Mouse (Mus musculus) megakaryocyte-erythroid progenitor cell, adult 5-6 weeks (primary cell): ENCODE results near the gene Knop1. TPM values are rescaled to one million over a fixed set of nuclear protein-coding genes. Genes with fewer than 3 reads are reported as not detected.

Source experiments
- ATAC-seq: replicated peaks from 2 replicates; pipeline ENCODE4 v1.8.0; 2016; ENCODE audit warnings: mild to moderate bottlenecking, inconsistent platforms; ENCODE audit not compliant: severe bottlenecking, poor library complexity, low FRiP score, low TSS enrichment
- total RNA-seq, 2 experiments: library from RNA; stranded (forward) in 1 of 2; stranded (reverse) in 1 of 2; fragments of 200-1000, 215-1000 nt in 1 of 2; fragments of >200 nt in 1 of 2; fragmentation: Nextera tagmentation in 1 of 2; gene quantifications; 2 replicates each; pipeline ENCODE4 v1.2.3; 2014 to 2017

Knop1 gene
- total RNA-seq, 2 experiments from 2014 or later = 37.7 to 58.4 TPM

DNA sequence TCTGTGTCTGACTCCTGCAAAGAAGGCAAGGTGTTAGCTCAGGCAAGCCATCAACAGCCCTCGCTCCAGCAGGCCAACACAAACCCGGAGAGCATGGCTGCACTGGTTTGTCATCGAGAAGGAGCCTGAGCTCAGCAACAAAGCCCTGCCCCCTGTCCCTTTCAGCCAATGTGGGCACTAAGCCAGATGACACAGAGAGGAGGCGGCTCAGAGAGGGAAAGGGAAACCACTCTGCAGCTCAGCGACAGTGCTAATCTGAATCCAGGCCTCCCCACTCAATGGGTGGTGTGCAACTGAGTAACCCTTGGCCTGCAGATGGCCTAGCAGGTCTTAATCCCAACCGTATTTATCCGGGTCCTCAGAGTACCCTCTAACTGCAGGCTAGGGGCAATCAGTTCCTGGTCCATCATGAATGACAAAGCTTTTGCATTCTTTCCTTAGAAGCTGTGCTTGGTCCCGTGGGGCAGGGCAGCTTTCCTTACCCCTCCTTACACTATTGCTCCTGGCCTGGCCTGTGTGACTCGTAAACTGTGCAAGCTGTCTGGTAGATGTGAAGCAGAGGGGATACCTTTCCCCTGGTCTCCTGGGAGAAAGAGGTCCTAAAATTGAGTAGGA, 5.3 kb downstream of the Knop1 start:
- ATAC-seq = peak; percentile 48

DNA sequence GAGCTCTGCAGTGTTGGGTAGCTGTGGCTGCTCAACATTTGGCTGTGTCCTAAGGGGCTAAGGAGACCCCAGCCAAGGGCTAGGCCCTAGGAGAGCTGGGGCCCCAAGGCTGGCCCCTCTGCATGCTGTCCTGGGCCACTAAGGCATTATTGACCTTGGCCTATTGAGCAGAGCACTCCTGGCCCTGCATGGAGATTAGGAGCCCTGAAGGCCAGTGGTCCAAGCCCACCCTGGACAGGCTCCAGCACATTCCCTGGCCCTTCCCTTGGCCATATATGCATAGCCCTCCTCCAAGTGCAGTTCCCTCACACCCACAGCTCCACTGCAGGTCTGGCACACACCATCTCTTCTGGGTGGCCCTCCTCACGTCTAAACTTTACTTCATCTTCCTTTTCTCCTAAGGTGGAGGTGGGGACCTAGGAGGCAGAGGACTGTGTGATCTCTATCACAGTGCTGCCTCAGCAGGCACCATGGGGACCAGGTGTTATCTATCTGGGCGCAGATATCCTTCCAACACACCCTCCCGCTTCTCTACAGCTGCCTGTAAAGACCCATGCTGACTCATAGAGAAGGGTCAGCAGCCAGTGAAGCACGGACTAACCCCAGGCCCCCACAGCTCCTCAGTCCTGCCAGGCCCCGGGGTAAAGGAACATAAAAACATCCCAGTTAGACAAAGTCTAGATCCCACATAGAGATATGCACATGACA, 6.4 kb downstream of the Knop1 start:
- peak; percentile 19 for ATAC-seq

DNA sequence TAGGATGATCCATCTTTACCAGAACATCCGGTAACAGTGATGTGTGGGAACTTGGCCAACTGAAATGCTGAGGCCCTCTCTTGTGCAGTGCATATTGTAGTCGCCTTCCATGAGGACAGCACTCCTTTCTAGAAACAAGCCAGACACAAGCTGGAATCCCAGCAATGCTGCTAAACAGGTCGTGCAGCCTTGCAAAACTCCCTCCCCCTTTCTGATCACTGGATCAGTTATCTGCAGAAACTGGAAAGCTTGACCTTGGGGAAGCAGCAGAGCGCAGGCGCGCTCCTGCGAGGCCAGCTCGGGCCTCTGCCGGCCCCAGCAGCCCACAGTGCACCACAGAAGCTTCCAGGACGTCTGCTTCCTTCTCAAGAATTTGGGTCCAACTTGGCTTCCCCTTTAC, 7.3 kb downstream of the Knop1 start:
- no peak for ATAC-seq

DNA sequence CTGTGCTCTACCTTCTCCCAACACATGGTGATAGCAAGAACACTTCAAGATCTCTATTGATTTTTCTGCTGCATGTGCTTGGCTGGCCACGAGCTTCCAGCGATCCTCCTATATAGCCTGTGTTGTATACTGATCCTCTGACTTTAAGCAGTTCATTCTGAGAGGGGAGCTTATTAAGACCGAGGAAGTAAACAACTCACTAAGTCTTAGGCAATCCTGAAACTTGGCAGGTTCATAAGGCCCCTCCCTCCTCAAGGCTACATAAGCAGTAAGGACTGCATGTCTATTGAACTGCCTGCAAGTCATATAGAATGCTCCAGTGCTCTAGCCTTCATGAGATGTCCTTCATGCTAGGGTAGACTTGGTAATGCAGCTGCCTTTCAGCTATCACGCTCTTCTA, 9.7 kb downstream of the Knop1 start:
- ATAC-seq = no peak

DNA sequence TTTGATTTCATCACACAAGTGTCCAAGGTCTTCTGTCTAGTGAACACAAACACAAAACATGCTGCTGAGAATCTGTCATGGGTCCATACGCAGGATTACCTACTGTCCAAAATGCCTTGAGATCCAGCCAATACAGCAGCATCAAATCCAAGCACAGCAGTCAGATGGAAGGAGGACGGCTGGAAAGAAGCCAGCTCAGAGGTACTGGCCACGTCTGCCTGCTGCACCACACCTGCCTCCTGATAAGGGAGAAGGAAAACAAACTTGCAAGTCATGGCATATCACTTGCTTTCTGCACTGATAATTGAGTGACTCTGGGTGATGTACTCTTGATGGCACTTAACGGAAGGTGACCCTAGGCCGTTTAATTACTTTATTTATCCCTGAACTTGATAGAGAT, 10.9 kb downstream of the Knop1 start:
- ATAC-seq = peak; percentile 38; the same call in 1 of the 2 replicates

DNA sequence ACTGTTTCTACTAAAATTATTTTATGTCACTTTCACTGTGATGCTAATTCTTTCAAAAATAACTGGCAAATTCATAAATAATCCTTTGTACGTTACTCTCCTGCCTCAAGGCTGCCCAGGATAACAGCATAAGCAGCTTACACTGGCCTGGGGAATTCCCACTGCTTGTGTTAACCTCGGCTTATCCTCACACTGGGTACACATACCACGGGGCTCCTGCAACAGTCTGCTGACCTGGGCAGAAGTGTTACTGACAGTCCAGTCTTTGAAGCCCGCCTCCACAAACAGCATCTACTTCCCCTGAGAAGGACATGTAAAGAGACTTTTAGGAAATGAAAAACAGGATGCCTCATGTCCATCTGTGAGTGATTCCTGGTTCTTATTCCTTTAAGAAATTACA, 13.1 kb downstream of the Knop1 start:
- no peak for ATAC-seq

DNA sequence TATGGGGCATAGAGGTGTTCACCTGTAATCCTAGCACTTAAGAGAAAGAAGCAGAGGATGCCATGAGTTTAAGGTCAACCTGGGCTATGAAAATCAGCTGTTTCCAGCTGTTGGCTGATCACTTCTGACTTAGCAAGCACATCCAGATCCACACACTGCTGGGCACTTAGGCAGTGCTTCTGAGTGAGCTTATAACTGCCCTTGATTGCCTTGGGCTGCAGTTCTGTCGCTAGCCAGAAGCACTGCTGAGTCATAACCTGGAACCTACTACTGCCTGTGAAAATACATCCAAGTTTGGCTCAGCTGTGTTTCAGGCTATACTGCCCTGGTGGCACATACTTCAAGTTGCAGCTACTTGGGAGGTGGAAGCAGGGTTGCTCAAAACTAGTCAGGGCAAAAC, 14.3 kb downstream of the Knop1 start:
- peak; percentile 23; the same call in 1 of the 2 replicates for ATAC-seq

DNA sequence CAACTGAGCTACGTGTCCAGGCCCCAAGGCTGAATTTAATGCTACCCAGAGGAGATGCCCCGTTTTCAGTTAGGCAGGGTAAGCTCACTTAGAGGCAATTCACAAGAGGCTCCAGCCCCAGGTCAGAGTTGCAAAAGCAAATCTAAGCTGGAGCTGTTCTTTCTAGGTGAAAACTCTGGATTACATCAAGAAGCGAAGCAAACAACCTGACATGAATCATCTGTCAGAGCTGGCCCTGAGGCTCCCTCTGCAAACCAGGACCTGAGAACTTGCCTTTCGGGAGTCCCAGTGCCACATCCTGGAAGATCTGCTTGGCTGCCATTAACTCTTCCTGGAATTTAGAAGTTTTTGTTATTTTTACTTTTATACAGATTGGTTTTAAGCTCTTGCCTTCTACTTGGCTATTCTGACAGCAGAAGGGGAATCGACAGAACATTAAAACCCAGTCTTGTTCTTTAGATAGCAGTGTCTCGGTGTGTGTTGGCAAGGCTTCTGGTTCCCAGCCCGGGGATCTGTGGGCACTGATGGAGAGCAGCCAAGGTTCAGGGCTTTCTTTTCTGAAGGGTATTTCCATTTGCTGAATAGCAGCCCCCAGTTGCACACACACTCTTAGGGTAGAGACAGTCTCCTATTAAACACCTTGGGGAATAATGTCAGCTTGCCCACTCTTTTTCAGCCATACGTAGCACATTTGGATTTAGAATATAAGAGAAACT, 14.9 kb downstream of the Knop1 start:
- no peak for ATAC-seq

DNA sequence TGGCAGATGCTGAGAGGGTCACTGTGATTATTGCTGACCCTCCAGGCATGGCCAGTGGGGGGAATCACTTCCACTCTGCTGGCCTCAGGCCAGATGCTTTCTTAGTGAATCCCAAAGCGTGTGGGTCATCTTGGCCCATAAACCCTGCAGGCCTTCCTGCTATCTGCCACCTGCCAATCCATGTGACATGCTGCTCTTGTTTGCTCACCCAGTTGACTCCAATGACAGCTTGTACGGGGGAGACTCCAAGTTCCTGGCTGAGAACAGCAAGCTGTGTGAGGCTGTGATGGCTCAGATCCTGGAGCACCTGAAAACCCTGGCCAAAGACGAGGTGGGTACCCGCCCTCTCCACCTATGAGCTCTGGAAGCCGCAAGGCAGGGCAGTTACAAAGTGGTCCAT, 18.2 kb downstream of the Knop1 start:
- no peak for ATAC-seq

DNA sequence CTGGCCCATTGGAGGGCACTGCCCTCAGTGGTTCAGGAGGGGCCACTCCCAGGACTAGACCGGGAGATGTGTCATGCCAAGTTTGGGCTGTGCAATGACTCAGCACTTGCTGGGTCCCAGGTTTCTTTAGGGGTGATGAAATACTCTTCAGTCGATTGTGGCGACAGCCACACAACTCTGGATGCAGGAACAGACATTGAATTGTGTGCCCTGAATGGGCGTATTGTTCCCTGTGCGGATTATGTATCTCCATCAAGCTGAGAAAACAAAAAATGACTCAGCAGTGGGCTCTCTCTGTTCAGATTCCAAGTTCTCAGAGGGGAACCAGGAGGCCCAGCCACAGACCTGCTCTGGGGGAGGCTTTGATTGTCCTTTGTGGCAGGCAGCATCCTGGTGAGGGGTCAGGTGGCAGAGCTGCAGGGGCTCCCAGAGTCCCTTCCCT, 28.1 kb downstream of the Knop1 start:
- ATAC-seq = peak; percentile 56; the same call in 1 of the 2 replicates

DNA sequence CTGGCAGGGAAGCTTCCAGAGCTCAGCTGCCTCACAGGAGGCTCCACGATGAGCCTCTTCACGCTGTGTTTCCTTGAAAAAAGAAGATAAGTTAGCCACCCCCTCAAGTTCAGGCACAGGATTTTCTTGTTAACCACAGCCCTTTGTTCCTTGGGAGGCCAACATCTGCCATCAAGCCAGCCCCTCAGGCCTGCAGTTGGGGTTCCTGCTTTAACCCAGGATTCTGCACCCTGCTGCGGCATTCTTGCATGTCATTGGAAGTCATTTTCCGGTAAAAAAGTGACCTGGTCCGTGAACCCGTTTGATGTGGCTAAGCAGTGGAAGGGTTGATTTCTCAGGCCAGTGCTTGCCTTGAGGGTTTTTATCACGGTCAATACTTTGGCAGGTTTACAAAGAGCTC, 31.6 kb downstream of the Knop1 start:
- no peak for ATAC-seq

DNA sequence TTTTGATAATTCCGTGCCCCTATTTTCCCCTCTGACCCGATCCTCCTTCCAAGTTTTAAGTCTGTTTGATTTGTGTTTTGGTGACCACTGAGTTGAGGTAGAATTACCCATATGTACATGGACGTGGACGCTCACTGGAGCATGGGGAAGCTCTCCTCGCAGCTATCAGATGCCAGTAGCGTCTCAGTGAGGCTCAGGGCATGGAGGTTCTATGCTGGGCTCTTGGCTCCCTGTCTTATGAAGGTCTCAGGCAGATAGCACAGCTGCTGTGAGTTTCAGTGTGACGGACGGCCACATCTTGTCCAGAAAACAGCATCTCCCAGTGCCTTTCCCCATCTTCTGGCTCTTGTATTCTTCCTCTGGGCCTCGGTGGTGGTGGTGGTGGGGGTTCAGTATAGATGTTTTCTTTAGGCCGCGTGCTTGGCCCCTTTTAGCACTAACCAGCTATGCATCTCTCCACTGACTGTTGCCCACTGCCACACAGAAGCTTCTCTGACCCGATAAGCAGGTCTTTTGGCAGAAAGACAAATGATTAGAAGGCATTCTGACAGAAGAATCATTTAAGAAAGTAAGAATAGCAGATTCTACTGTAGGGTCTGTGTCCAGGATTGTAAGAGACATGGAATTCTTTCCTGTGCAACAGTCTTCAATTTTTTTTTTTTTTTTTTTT, 34.0 kb downstream of the Knop1 start:
- no peak for ATAC-seq

DNA sequence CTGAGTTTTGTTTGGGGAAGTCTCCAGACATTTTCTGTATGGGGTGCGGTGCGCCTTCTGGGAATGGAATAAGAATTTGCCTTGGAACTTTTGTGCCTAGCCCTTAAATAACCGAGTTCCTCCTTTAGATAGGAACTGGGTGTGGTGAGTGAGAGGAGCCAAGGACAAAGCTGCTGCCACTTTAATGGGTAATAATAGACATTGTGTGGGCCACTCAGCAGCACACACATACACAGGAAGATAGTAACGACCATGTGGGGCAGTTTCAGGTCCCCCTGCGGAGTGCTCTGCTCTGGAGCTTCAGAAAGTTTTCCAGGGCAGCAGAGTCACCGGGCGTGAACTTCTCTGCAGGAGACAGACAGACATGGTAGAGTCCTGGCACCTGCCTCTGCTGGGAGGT, 34.7 kb downstream of the Knop1 start:
- ATAC-seq = 0 out of 2 replicates have a peak, but pooled peaks have one; percentile 26

DNA sequence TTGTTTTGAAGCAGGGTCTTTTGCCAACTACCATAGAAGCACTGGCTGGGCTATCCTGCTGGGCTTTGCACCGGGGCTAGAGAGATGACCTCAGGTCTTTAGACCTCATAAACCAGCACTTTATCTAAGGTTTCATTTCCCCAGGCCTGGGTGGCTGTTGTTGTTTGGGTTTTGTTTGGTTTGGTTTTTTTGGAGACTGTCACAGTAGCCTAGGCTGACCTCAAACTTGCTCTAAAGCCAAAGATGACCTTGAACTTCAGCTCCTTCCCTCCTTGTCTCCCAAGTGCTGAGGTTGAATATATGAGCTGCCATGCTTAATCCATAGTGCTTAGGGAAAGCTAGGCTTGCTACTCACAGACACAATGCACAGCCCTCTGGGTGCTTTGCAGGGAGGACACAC, 36.4 kb downstream of the Knop1 start:
- no peak for ATAC-seq

DNA sequence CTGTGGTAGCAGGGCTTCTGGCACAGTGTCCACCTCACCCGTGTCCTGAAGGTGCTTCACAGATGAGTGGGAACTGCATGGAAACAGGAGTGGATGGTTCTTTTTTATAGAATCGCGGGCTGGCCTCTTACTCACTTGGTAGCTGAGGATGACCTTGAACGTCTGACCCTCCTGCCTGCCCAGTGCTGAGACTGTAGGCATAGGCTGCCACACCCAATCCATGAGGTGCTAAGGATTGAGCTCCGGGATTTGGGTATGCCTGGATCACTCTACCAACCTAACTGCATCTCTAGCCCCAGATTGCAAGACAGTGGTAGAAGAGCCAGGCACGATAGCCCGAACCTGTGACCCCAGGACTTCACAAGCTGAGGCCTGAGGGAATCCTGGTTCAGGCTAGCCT, 38.3 kb downstream of the Knop1 start:
- no peak for ATAC-seq

DNA sequence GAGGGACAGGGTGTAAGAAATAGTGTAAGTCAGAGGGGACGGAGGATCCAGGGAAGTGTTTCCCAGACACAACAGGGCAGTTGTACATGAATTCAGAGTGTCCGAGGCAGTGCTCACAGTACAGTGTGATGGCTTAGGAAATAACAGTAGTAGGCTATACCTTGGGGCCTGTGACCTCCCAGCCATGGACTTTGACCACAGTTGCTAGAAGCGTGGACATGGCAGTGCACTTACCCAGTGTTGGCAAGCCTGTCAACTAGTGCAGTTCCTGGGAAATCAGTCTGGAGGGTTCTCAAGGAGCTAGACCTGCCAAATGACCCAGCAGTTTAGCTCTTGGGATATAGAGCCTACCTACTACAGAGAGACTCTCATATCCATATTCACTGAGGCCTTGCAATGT, 39.8 kb downstream of the Knop1 start:
- no peak for ATAC-seq

DNA sequence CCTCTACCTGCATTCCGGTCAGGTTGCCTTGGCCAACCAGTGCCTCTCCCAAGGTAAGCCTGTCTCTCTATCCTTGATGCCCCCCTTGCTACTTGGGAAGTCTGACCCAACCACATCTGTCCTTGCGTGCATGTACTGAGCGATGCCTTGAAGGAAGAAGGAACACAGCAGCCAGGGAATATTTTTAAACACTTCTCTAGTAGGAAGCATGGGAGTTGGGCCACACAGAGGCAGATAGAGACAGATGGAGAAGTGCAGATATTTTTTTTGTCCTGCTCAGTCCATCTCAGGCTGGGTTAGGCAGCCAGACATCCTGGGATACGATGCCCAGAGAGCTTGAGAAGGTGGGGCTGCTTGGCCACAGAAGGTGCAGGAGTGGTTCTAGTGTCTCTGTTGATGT, 42.5 kb downstream of the Knop1 start:
- ATAC-seq = no peak

DNA sequence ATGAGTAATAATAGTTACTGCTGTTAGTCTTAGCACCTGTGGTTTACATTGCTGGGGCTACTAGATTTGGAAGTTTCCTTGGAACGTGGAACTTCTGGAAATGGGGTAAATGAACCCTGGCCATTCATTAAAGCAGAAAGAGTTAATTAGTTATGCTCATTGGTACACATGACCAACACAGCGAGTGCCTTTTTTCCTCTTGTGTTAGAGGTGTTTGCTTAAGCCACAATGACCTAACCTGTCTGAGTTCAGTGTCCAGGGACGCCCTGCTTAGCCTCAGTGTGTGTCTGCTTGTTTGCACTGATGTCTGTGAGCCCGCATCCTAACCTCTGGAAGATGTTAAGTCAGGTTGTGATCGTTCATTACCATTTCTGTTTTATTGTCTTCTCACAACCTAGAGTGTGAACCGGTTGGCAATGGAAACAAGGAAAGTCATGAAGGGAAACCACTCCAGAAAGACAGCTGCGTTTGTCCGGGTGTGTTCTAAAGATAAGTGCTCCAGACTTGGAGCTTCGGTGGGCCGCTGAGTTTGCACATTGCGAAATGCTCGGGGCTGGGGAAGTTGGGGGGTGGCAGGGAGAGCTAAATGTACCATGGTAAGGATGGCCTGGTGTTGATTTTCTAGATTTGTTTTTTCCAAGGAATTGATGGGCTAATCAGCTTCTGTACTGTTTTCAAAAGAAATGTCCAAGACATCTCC, 44.5 kb downstream of the Knop1 start:
- 0 out of 2 replicates have a peak, but pooled peaks have one; percentile 31 for ATAC-seq

DNA sequence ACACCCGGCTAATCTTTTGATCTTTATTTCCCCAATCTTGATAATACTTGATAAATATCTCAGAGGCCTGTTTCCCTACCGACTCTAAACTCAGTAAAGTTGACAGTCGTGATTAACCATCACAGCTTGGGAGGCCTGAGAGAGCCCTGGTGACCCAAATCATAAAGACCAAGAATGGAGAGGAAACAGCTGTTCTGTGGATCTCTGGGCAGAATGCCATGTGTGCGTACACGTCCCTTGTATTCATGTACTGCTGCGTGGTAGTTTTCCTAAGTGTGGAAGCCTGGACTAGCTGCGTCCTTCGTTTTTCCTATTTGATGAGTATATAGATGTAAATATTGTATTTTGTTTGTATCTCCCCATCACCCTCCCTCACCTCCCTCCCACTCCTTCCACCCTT, 48.2 kb downstream of the Knop1 start:
- no peak for ATAC-seq
